Mouse (Mus musculus): Measurements from ENCODE around the gene Tgfa. TPM values are rescaled to one million over a fixed set of nuclear protein-coding genes. Genes with fewer than 3 reads are reported as not detected.

Gene Tgfa
- polyA plus RNA-seq, 1 experiment from 2014 or later: 3.0 TPM

GRCm38 (mm10) chr6:86277620-86278019 is 82.6 kb downstream of the Tgfa start:
- Histone ChIP-seq H3K4me1 (ENCODE audit: insufficient read depth) (no peaks in the 10 kb centered on the region), H3K27me3 (ENCODE audit: insufficient read depth, low read length) (no peaks in the 10 kb centered on the region), H3K9me3 (ENCODE audit: low read length) (no peaks in the 10 kb centered on the region), H3K9ac (replicated peaks) (no peak overlapping the region), H3K4me2 (ENCODE audit: low read depth, low read length) (no peak overlapping the region), H3K36me3 (replicated peaks; ENCODE audit: insufficient read depth, low read length) (no peaks in the 10 kb centered on the region), H3K4me3 (ENCODE audit: low read depth, low read length) (no peak overlapping the region), H3K27ac (ENCODE audit: low read depth) (no peak overlapping the region)
- DNase-seq: no peak
- ATAC-seq: no peak
- TF ChIP-seq EP300 (IDR thresholded peaks at IDR 0.05; ENCODE audit: low read depth) (no peak), CTCF (IDR thresholded peaks at IDR 0.05; ENCODE audit: low read depth) (no peak)
- 69% methylated on average over 7 of the region's 7 CpGs for WGBS (ENCODE audit: insufficient replicate concordance)

GRCm38 (mm10) chr6:86281573-86282210 is 86.7 kb downstream of the Tgfa start:
- WGBS (ENCODE audit: insufficient replicate concordance): 78% methylated on average over 11 of the region's 11 CpGs
- no peak for TF ChIP-seq EP300 (IDR thresholded peaks at IDR 0.05; ENCODE audit: low read depth)
- no peak for TF ChIP-seq CTCF (IDR thresholded peaks at IDR 0.05; ENCODE audit: low read depth)
- DNase-seq (no peak), ATAC-seq (no peak)
- Histone ChIP-seq H3K27ac (ENCODE audit: low read depth) (no peak overlapping the region), H3K4me2 (ENCODE audit: low read depth, low read length) (no peak overlapping the region), H3K9ac (replicated peaks) (no peak overlapping the region), H3K4me1 (ENCODE audit: insufficient read depth) (no peaks in the 10 kb centered on the region), H3K36me3 (replicated peaks; ENCODE audit: insufficient read depth, low read length) (no peaks in the 10 kb centered on the region), H3K4me3 (ENCODE audit: low read depth, low read length) (no peak overlapping the region), H3K27me3 (ENCODE audit: insufficient read depth, low read length) (no peaks in the 10 kb centered on the region), H3K9me3 (ENCODE audit: low read length) (no peaks in the 10 kb centered on the region)

- H3K9ac ChIP-seq (replicated peaks): no peak overlapping the region
- no peak for DNase-seq
- TF ChIP-seq CTCF (IDR thresholded peaks at IDR 0.05; ENCODE audit: low read depth) (no peak), EP300 (IDR thresholded peaks at IDR 0.05; ENCODE audit: low read depth) (no peak)
- H3K9me3 ChIP-seq (ENCODE audit: low read length): no peaks in the 10 kb centered on the region
- no peaks in the 10 kb centered on the region for H3K36me3 ChIP-seq (replicated peaks; ENCODE audit: insufficient read depth, low read length)
- no peaks in the 10 kb centered on the region for H3K27me3 ChIP-seq (ENCODE audit: insufficient read depth, low read length)
- no peaks in the 10 kb centered on the region for H3K4me1 ChIP-seq (ENCODE audit: insufficient read depth)
- no peak overlapping the region for H3K4me2 ChIP-seq (ENCODE audit: low read depth, low read length)
- no peak overlapping the region for H3K27ac ChIP-seq (ENCODE audit: low read depth)
- WGBS (ENCODE audit: insufficient replicate concordance): 70% methylated on average over 8 of the region's 8 CpGs
- no peak for ATAC-seq
- H3K4me3 ChIP-seq (ENCODE audit: low read depth, low read length): no peak overlapping the region
Measured at GRCm38 (mm10) chr6:86293301-86293700, 98.3 kb downstream of the Tgfa start.

- Histone ChIP-seq H3K27ac (ENCODE audit: low read depth) (no peak overlapping the region), H3K27me3 (ENCODE audit: insufficient read depth, low read length) (no peaks in the 10 kb centered on the region), H3K4me3 (ENCODE audit: low read depth, low read length) (no peak overlapping the region), H3K36me3 (replicated peaks; ENCODE audit: insufficient read depth, low read length) (no peaks in the 10 kb centered on the region), H3K9me3 (ENCODE audit: low read length) (no peaks in the 10 kb centered on the region), H3K4me2 (ENCODE audit: low read depth, low read length) (no peak overlapping the region), H3K9ac (replicated peaks) (no peak overlapping the region), H3K4me1 (ENCODE audit: insufficient read depth) (no peaks in the 10 kb centered on the region)
- ATAC-seq (no peak), DNase-seq (no peak)
- TF ChIP-seq CTCF (IDR thresholded peaks at IDR 0.05; ENCODE audit: low read depth) (no peak), EP300 (IDR thresholded peaks at IDR 0.05; ENCODE audit: low read depth) (no peak)
- WGBS (ENCODE audit: insufficient replicate concordance): 67% methylated on average over 8 of the region's 8 CpGs
Measured at GRCm38 (mm10) chr6:86295451-86295850, 100.4 kb downstream of the Tgfa start.

- 82% methylated on average over 3 of the region's 3 CpGs for WGBS (ENCODE audit: insufficient replicate concordance)
- DNase-seq (no peak), ATAC-seq (no peak)
- H3K4me2 ChIP-seq (ENCODE audit: low read depth, low read length): no peak overlapping the region
- no peaks in the 10 kb centered on the region for H3K27me3 ChIP-seq (ENCODE audit: insufficient read depth, low read length)
- no peak overlapping the region for H3K4me3 ChIP-seq (ENCODE audit: low read depth, low read length)
- no peak overlapping the region for H3K9ac ChIP-seq (replicated peaks)
- no peaks in the 10 kb centered on the region for H3K4me1 ChIP-seq (ENCODE audit: insufficient read depth)
- H3K36me3 ChIP-seq (replicated peaks; ENCODE audit: insufficient read depth, low read length): no peaks in the 10 kb centered on the region
- no peak overlapping the region for H3K27ac ChIP-seq (ENCODE audit: low read depth)
- TF ChIP-seq EP300 (IDR thresholded peaks at IDR 0.05; ENCODE audit: low read depth): no peak
- no peak for TF ChIP-seq CTCF (IDR thresholded peaks at IDR 0.05; ENCODE audit: low read depth)
- H3K9me3 ChIP-seq (ENCODE audit: low read length): no peaks in the 10 kb centered on the region
Measured at GRCm38 (mm10) chr6:86296126-86296525, 101.1 kb downstream of the Tgfa start.

GRCm38 (mm10) chr6:86296938-86297337 is 101.9 kb downstream of the Tgfa start:
- no peak for DNase-seq
- Histone ChIP-seq H3K9ac (replicated peaks) (no peak overlapping the region), H3K27ac (ENCODE audit: low read depth) (no peak overlapping the region), H3K4me3 (ENCODE audit: low read depth, low read length) (no peak overlapping the region), H3K27me3 (ENCODE audit: insufficient read depth, low read length) (no peaks in the 10 kb centered on the region), H3K4me2 (ENCODE audit: low read depth, low read length) (no peak overlapping the region), H3K4me1 (ENCODE audit: insufficient read depth) (no peaks in the 10 kb centered on the region), H3K36me3 (replicated peaks; ENCODE audit: insufficient read depth, low read length) (no peaks in the 10 kb centered on the region), H3K9me3 (ENCODE audit: low read length) (no peaks in the 10 kb centered on the region)
- TF ChIP-seq EP300 (IDR thresholded peaks at IDR 0.05; ENCODE audit: low read depth): no peak
- TF ChIP-seq CTCF (IDR thresholded peaks at IDR 0.05; ENCODE audit: low read depth): no peak
- ATAC-seq: no peak
- WGBS (ENCODE audit: insufficient replicate concordance): 83% methylated on average over 2 of the region's 2 CpGs

Measured in liver, postnatal 0 days (tissue).